Mouse (Mus musculus) adrenal gland (tissue): ENCODE measurements around the gene Gng12.

Experiments
- intact Hi-C: fragments of 180-260 bp; cut with DNase I; formaldehyde crosslinking; loops from one replicate; pipeline ENCODE4 v1.15.1; 2025

Gng12 gene

DNA sequence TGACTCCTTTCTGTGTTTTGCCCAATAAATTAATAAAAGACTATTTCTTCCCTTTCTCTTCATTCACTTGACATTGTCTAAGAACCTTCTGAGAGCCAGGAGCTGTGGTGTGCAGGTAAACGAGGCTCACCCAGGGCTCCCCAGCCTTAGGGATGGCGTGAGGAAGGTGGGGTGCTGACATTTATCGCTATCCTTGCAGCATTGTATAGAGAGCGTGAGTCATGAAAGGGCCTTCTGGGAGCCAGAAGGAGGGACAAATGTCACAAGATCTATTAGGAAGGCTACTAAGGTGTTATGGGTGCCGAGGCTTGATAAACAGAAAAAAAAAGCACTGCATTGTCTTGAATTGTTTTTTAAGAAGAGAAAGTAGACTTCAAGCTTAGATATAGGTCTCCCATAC lies 125.1 kb downstream of the Gng12 start:
- intact Hi-C loops = no loop called here

- intact Hi-C loops = no loop called here
These were observed 127.5 kb downstream of the Gng12 start for GRCm38 (mm10) chr6:67023729-67024128.

DNA sequence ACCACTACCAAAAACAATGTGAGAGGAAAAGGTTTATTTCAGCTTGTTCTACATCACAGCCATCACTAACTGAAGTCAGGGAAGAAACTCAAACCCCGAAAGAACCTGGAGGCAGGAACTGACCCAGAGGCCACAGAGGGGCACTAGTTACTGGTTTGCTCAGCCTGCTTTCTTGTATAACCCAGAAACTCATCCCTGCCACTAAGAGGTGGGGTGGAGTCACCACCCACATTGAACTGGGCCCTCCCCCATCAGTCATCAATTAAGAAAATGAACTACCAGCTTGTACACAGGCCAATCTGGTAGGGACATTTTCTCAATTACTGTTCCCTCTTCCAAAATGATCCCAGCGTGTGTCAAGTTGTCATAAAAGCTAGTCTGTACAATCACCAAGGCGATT lies 130.5 kb downstream of the Gng12 start:
- intact Hi-C loops = loop anchor here (5.0 kb wide), 1 partner anchor 54 kb away; no protein-coding TSS in a partner anchor

GRCm38 (mm10) chr6:67027438-67028142 lies 131.4 kb downstream of the Gng12 start:
- intact Hi-C loops = loop anchor here (5.0 kb wide), 1 partner anchor 55 kb away; no protein-coding TSS in a partner anchor

GRCm38 (mm10) chr6:67029312-67029950 lies 133.2 kb downstream of the Gng12 start:
- intact Hi-C loops = loop anchor here (5.0 kb wide), 1 partner anchor 57 kb away; no protein-coding TSS in a partner anchor

- intact Hi-C loops = loop anchor here (5.0 kb wide), 2 partner anchors 58 to 68 kb away; no protein-coding TSS in a partner anchor
These were observed 133.8 kb downstream of the Gng12 start for GRCm38 (mm10) chr6:67029987-67030386.

DNA sequence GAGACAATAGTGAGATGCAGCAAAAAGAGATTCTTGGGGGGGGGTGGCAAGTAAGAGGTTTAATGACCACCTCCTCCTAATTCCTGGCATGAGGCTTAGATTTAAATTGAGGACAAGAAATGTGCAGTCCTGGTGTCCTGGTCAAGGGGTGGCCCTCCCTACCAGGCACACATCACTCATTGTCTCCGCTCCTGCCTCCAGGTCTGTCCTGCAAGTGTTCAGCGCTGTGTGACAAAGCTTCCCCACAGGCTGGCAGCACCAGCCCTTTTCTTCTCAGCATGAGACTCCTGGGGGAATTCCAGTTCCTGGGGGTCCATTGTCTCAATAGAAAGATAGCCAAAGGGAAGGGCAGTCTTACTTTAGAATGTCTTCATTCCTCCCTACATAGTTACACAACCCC lies 134.2 kb downstream of the Gng12 start:
- intact Hi-C loops = loop anchor here (5.0 kb wide), 1 partner anchor 68 kb away; no protein-coding TSS in a partner anchor

GRCm38 (mm10) chr6:67030846-67031245 lies 134.6 kb downstream of the Gng12 start:
- intact Hi-C loops = loop anchor here (5.0 kb wide), 1 partner anchor 69 kb away; no protein-coding TSS in a partner anchor

GRCm38 (mm10) chr6:67032551-67032950 lies 136.4 kb downstream of the Gng12 start:
- intact Hi-C loops = loop anchor here (5.0 kb wide), 1 partner anchor 70 kb away; no protein-coding TSS in a partner anchor

DNA sequence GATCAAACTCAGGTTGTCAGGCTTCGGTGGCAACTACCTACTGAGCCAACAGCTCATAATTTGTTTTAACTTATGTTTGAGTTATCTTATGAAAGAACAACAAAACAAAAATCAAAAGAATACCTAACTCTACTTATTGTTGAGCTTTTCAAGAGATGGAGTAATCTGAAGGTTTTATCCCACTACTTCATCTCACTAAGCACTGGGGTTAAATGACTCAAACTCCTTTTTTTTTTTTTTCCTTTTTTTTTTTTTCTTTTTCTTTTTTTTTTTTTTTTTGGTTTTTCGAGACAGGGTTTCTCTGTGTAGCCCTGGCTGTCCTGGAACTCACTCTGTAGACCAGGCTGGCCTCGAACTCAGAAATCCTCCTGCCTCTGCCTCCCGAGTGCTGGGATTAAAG lies 136.8 kb downstream of the Gng12 start:
- intact Hi-C loops = loop anchor here (5.0 kb wide), 1 partner anchor 71 kb away; no protein-coding TSS in a partner anchor

GRCm38 (mm10) chr6:67033604-67034003 lies 137.4 kb downstream of the Gng12 start:
- intact Hi-C loops = loop anchor here (5.0 kb wide), 1 partner anchor 71 kb away; no protein-coding TSS in a partner anchor

- intact Hi-C loops = loop anchor here (5.0 kb wide), 3 partner anchors 72 to 123 kb away; no protein-coding TSS in a partner anchor
These were observed 138.3 kb downstream of the Gng12 start for GRCm38 (mm10) chr6:67034331-67035130.

DNA sequence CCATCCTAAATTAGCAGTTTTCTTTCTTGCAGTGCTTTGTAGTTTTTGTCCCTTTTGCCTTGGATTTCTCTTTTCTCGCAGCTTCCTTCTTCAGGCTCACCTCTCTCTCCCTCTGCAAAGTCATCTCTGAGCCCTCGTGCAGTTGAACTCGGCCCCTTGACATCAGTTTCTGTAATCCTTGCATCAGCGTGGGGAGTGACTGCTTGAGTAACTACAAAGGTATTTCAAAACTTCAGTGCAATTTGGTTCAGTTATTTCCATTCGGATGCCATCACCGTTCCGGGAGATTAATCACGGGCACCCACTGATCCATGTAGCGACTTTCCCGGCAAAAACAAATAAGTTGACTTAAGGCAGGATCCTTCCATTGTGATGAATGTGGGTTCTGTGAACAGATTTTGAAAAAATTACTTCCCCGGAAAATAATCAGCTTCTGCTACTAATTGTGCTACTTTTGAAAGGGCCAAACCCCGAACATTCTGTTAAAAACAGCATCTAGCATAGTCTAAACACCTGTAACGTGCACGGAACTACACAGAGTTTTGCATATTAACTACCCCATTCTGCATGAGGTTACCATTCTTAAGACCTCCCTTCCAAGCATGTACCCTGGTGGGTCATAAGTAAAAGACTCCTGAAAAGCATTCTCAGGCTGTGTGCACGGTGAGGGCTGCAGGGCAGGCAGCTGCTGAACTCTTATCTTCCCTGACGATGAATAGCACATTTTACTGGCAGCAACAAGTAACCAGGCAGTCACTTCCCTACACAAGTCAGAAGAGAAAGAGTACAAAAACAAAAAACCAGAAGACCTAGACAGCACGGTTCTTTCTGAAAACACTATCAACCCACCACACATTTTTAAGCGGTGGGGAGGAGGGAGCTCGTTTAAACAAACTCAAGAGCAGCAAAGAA lies 139.4 kb downstream of the Gng12 start:
- intact Hi-C loops = loop anchor here (5.0 kb wide), 2 partner anchors 107 to 122 kb away; no protein-coding TSS in a partner anchor

- intact Hi-C loops = loop anchor here (5.0 kb wide), 2 partner anchors 106 to 121 kb away; no protein-coding TSS in a partner anchor
These were observed 140.2 kb downstream of the Gng12 start for GRCm38 (mm10) chr6:67036356-67036811.

DNA sequence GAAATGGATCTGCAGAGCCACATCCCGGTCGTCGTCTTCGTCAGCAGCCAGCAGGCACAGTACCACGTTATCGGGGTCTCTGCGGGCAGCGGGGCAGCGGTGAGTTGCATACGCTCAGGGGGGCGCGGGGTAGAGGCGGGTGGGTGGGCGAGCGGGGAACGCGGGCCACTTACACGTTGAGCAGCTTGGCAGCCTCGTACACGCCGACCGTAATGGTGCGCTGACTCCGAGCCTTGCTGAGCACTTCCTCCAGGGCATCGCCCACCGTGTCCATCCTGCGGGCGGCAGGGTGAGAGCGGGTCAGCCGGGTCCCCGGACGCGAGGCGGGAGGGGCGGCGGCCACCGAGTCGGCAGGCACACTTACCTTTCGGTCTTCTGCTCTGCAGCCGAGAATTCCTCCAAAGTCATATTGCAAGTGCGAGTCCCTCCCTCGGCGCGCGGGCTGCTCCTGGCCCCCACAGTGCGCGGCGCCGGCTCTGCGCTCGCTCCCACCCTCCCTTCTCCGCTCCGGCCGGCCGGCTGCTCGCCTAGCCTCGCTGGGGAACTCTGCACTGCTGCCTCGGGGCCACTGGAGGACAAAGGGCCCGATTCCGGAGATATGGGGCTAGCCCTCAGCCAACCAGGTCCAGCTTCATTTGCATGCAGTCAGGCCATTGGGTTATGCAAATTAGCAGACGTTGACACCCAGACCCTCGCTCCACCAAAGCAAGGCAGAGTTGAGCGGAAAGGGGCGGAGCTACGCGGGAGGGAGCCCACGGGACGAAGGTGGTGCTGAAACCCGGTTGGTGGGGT lies 140.8 kb downstream of the Gng12 start, which contains the start of gene Gadd45a:
TSS of gene Gadd45a (minus strand) at position 621 of the 792 bp plus-strand sequence.
- intact Hi-C loops = loop anchor here (5.0 kb wide), 2 partner anchors 105 to 120 kb away; no protein-coding TSS in a partner anchor

- intact Hi-C loops = loop anchor here (5.0 kb wide), 2 partner anchors 103 to 118 kb away; no protein-coding TSS in a partner anchor
These were observed 142.8 kb downstream of the Gng12 start for GRCm38 (mm10) chr6:67038964-67039363.

DNA sequence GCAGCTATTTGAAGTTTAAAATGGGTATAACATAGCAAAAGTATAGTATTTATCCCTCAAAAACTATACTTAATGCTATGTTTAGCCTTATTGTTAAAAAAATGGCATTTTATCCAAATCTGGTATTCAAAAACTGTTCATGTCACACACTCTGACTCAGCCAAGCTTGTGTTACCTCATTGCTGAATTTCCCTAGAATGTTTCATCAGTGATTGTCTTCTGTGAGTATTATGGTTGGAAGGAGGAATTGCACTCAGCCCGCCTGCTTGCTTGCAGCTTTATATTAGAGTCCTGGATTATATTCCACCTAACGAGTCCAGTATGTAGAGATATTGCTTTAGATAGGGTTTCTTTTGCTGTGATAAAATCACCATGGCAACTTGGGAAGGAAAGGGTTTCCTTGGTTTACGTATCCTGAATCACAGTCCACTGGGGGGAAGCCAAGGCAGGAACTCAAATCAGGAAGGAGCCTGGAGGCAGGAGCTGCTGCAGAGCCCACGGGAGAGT lies 144.8 kb downstream of the Gng12 start:
- intact Hi-C loops = no loop called here

DNA sequence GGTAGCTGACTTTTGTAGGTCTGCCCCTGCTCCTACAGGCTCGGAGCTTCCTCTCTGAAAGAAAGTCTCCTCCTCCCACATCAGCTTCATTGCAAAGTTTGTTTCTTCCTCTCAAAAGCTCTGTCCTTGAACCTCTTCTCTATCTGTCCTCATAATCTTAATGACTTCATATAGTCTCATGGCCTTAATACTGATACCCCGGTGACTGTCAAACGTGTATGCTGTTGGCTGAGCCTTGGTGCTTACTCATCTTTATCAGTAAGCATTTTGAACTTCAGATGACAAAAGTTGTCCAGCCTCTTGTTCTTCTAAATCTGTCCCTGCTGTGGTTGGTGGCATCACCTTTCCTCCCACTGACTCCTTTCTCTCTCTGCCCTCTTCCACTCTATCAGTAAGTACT lies 149.2 kb downstream of the Gng12 start:
- intact Hi-C loops = no loop called here

- intact Hi-C loops = no loop called here
These were observed 150.7 kb downstream of the Gng12 start for GRCm38 (mm10) chr6:67046937-67047336.
